Mouse (Mus musculus) cerebral cortex, adult 2 months (tissue): Measurements from ENCODE around the gene Nedd9.

Experiments used
- WGBS: fragments of 180-500 bp; shearing (Covaris S2); methylation state at CpG from one replicate; pipeline ENCODE4 v1.1.7; 2018; 5-methylcytosine and 5-hydroxymethylcytosine counted together

Nedd9 gene

DNA sequence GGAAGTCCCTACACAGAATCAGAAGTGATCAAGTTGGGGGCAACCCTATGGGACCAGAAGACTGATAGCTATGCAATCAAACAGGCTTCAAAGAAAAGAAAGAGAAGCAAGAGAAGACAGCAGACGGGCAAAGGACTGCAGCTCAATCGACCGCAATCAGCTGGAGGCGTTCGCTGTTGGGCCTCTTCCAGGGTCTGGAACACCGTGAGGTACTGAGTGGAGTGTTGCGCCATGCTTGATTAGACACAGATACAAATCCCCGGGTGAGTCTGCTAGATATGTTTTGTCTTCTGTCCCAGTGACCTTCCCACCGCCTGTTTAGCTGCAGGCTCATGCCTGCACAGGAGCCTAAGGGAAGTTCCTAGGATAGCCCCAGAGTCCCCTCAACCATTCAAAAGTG is 145.7 kb downstream of the Nedd9 start:
- 76% methylated on average over 9 of the region's 9 CpGs for WGBS

GRCm38 (mm10) chr13:41339653-41340351 is 147.4 kb downstream of the Nedd9 start:
- WGBS: 26% methylated on average over 22 of the region's 22 CpGs

GRCm38 (mm10) chr13:41339195-41339594 is 148.0 kb downstream of the Nedd9 start:
- 48% methylated on average over 5 of the region's 5 CpGs for WGBS

DNA sequence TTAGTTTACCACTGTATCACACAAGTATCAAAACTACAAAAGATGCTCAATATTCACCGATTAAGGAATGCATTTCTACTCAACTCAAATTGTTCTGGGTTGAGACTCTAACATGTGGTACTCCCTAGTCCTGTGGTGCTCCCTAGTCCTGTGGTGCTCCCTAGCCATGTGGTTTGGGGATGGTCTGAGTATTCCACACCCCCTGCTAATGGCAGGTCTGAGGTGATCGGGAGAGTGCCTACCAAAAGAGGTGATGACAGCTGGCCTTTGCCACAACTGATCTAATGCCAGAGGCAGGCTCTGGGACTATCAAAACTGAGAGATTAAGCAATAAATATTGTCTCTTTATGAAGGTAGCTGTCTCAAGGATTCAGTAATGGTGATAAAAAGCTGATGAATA is 149.8 kb downstream of the Nedd9 start:
- WGBS: 94% methylated on average over 2 of the region's 2 CpGs

DNA sequence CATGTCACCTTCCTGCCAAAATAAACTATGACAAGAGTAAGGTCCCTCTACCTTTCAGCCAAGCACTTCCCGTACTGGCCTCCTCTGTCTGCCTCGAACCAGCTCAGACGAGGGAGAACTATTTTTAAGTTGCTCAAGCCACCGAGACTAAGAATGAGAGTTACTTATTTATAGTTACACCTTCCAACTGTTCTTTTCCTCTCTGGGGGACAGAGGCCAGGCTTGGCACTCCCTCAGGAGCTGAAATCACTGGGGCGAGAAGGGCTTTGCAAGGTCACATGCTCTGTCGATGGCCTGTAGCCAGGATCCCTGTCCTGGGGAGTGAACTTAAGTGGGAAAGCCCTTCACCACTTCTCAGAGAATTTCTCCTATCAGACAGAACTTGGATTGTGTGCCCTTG is 150.9 kb downstream of the Nedd9 start:
- 41% methylated on average over 6 of the region's 6 CpGs for WGBS

GRCm38 (mm10) chr13:41335767-41336166 is 151.4 kb downstream of the Nedd9 start:
- 89% methylated on average over 5 of the region's 5 CpGs for WGBS

- WGBS: 57% methylated on average over 5 of the region's 5 CpGs
Measured at GRCm38 (mm10) chr13:41334641-41335000, 152.5 kb downstream of the Nedd9 start.

DNA sequence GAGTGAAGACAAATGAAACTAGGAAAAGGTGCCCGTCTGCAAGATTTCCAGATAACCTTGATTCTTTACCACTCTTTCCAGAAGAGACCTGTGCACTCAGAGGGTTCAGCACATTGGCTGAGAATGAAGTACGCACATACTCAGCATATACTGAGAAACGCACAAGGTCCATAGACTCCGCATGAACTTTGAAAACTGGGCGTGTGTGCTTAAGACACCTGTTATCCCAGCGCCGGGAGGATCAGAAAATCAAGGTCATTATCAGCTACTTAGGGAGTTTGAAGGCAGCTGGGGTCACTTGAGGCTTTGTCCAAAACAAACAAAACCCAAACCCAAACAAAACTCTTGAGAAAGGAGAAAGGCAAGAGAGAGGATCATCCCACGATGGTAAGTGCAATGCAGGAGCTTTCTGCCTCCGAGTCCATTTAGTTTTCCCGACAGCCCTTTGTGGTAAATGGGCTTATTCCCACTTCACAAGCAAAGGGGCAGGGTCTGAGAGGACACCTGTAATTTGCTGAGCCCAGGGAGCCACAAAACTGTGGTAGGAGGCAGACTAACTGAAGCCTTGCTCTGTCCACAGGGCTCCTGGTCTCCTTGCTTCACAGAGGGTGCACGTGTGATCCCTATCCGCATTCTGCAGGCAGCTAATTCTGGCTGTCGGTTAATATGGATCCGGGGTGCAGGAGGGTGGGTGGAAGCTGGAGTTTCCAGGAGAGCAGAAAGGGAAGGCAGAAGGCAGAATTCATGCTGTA is 153.1 kb downstream of the Nedd9 start:
- WGBS: 58% methylated on average over 14 of the region's 14 CpGs

GRCm38 (mm10) chr13:41331671-41332340 is 155.4 kb downstream of the Nedd9 start:
- WGBS: 87% methylated on average over 7 of the region's 7 CpGs

- 81% methylated on average over 11 of the region's 11 CpGs for WGBS
Measured at GRCm38 (mm10) chr13:41330589-41331345, 156.4 kb downstream of the Nedd9 start.

DNA sequence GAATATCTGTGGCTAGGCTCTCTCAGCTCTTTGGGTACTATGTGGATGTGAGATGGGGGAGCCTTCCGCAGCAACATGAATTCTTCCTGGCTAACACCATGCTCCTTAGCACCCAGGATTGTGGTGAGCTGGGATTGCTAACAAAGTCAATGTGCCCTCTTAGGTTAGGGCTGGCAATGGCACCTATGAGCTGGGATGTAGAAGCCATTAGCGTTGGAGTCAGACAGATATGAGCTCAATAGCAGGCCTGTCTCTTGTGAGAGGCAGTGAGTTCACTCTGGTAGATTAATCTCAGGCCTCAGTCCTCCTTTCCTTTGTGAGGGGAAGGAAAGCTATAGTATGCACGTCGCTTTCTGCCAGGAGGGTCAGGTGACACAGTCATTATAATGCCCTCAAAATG is 157.1 kb downstream of the Nedd9 start:
- WGBS: 89% methylated on average over 4 of the region's 4 CpGs

- WGBS: 64% methylated on average over 2 of the region's 2 CpGs
Measured at GRCm38 (mm10) chr13:41328481-41328880, 158.7 kb downstream of the Nedd9 start.

GRCm38 (mm10) chr13:41327546-41327945 is 159.6 kb downstream of the Nedd9 start:
- 67% methylated on average over 7 of the region's 7 CpGs for WGBS

DNA sequence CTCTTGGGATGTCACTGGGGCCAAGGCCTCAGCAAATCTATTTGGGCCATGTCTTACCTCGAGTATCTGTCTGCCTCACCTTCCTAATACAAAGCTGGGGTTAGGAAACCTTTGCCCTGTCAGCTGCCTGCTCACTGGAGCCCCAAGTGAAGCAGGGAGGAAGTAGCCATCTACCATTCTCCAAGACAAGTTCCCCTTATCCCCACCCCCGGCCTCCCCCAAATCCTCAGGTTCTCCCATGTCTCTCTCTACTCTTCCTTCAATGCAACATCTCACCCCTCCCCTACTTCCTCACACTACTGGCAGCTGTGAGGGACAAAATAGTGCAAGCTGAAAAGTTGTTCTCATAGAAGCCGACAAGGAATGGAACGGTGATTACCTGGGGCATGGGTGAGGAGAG is 161.0 kb downstream of the Nedd9 start:
- 94% methylated on average over 4 of the region's 4 CpGs for WGBS

GRCm38 (mm10) chr13:41325346-41325745 is 161.8 kb downstream of the Nedd9 start:
- WGBS: 88% methylated on average over 4 of the region's 4 CpGs

DNA sequence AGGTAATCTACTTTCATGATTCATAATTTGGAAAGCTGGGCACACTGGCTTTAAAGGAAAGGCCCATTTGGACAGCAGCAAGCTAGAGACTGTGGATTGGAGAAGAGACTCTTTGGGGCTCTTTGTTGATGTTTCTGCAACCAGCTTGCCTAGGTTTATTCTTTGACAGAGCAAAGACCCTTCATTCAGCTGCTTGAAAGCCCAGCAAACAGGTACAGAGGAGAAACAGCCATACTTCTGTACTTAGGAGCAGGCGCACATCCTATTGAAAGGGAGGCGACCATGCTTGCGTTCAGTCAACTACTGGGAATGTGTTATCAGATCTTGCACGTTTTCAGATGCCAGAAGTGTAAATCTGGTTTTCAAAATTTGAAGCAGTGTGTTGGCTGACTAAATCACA is 162.5 kb downstream of the Nedd9 start:
- 72% methylated on average over 4 of the region's 4 CpGs for WGBS

- 43% methylated on average over 3 of the region's 3 CpGs for whole genome bisulfite sequencing
Measured at GRCm38 (mm10) chr13:41321433-41321832, 165.7 kb downstream of the Nedd9 start.

GRCm38 (mm10) chr13:41320749-41321148 is 166.4 kb downstream of the Nedd9 start:
- WGBS: 51% methylated on average over 5 of the region's 5 CpGs

DNA sequence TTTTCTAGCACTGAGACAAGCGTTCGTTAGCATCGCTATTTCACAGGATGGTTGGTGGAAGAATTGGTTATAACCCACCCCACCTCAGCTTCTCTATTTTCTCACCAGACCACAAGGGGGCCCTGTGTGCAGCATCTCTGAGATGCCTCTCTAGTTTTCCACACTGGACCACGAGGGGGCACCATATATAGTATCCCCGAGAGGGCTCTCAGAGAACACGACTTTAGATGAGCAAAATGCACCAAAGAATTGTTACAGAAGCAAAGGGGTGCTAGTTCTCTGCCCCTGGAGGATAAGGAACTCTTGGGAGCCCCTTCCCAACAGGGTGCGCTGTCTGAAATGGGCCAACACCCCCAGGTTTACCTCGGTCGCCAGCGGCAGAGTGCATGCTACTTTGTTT is 184.4 kb downstream of the Nedd9 start:
- 49% methylated on average over 10 of the region's 10 CpGs for WGBS

DNA sequence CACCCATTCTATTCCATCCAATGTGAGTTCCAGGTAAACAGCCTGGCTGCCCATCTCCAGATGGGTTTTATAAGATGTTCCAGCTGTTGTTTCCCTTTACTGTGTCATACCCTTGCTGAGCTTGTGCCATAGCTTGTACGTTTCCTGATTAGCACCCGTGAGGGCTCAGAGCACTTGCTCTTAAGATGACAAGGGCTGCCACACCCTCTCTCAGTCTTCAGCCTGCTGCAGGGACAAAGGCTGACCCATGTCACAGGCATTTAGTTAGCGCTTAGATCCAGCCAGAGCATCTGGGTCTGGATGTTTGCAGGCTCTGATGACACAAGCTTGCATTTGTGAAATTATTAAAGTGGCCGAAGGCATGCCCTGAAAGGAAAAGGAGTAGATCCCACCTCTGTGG is 187.1 kb downstream of the Nedd9 start:
- 78% methylated on average over 4 of the region's 4 CpGs for WGBS

GRCm38 (mm10) chr13:41298996-41299395 is 188.2 kb downstream of the Nedd9 start:
- WGBS: 68% methylated on average over 5 of the region's 5 CpGs

GRCm38 (mm10) chr13:41298533-41298932 is 188.6 kb downstream of the Nedd9 start:
- WGBS: 52% methylated on average over 2 of the region's 2 CpGs
